Mouse (Mus musculus) lung, postnatal 0 days (tissue): Measurements from ENCODE around the gene Tpm3.
A peak's percentile ranks its signal among the peaks of the same experiment; 100 is the strongest.

Experiments
- CTCF ChIP-seq: IDR thresholded peaks from 2 replicates; pipeline ENCODE4 v1.5.1; 2016; ENCODE audit warnings: antibody characterized with exemption, mild to moderate bottlenecking
- EP300 ChIP-seq: IDR thresholded peaks from 2 replicates; pipeline ENCODE4 v1.6.1; 2016; ENCODE audit warnings: antibody characterized with exemption, mild to moderate bottlenecking, control low read depth

DNA sequence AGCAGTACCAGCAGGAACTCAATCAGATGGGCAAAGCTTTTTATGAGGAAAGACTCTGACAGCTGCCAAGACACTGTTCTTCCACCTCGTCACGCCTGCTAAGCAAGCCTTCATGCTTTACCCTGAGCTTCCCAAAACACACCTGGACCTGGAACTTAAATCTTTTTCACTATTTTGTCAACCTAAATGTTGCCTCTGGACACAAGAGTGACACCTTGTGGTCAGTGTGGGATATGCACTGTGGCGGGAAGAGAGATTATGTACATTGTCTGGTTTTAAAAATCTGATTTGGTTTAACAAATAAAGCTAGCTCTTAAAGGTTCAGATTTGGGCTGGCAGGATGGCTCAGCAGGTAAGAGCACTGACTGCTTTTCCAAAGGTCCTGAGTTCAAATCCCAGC is 6.9 kb upstream of the Tpm3 start:
- TF ChIP-seq CTCF (peak; percentile 88), EP300 (no peak)
